Mouse (Mus musculus) C2C12 (cell line): ENCODE data around the gene Zfp655. TPM values are rescaled to one million over a fixed set of nuclear protein-coding genes. Genes with fewer than 3 reads are reported as not detected.
"Not testable (repeated sequence)": the region's sequence is repeated elsewhere in the genome, so short reads cannot be mapped to it uniquely, and the experiment has no call there.

Experiments
- H3K27me3 ChIP-seq: one replicate; pipeline ENCODE4 v1.6.1; 2011; ENCODE audit not compliant: control insufficient read depth, insufficient read depth, insufficient read length
- H3K36me3 ChIP-seq: one replicate; pipeline ENCODE4 v1.6.1; 2011; ENCODE audit not compliant: control insufficient read depth, insufficient read depth
- H3K4me3 ChIP-seq: one replicate; pipeline ENCODE4 v1.5.1; 2011; ENCODE audit warnings: mild to moderate bottlenecking, control low read depth; ENCODE audit not compliant: poor library complexity, insufficient read depth, severe bottlenecking
- H3K79me2 ChIP-seq: one replicate; pipeline ENCODE4 v1.6.1; 2011; ENCODE audit not compliant: control insufficient read depth, insufficient read depth
- H3K79me3 ChIP-seq: one replicate; pipeline ENCODE4 v1.6.1; 2011; ENCODE audit warnings: low read depth, control low read depth
- H3ac ChIP-seq: one replicate; pipeline ENCODE3; 2011; ENCODE audit warnings: low read depth; ENCODE audit not compliant: control insufficient read depth, insufficient read length
- CEBPB ChIP-seq: IDR thresholded peaks from one replicate; pipeline ENCODE4 v1.6.1; 2011; ENCODE audit warnings: low read depth, mild to moderate bottlenecking, control low read depth, moderate library complexity
- CTCF ChIP-seq: IDR thresholded peaks from one replicate; pipeline ENCODE4 v1.5.1; 2011; ENCODE audit not compliant: control insufficient read depth, insufficient read depth, insufficient read length
- FOSL1 ChIP-seq: IDR thresholded peaks from one replicate; pipeline ENCODE4 v1.8.0; 2011; ENCODE audit warnings: mild to moderate bottlenecking, low read length; ENCODE audit not compliant: poor library complexity, insufficient read depth, severe bottlenecking
- MAX ChIP-seq: IDR thresholded peaks from one replicate; pipeline ENCODE4 v1.6.1; 2011; ENCODE audit warnings: mild to moderate bottlenecking, control low read depth
- MYOD1 ChIP-seq: IDR thresholded peaks from one replicate; pipeline ENCODE4 v1.6.1; 2011; ENCODE audit warnings: low read depth; ENCODE audit not compliant: control insufficient read depth, insufficient read length
- MYOG ChIP-seq: IDR thresholded peaks from one replicate; pipeline ENCODE4 v1.6.1; 2011; ENCODE audit not compliant: control insufficient read depth, insufficient read length; ENCODE audit errors: extremely low read depth
- USF1 ChIP-seq: IDR thresholded peaks from one replicate; pipeline ENCODE4 v1.6.1; 2011; ENCODE audit warnings: low read depth, mild to moderate bottlenecking, control low read depth, moderate library complexity
- polyA plus RNA-seq: library from polyadenylated mRNA; unstranded; fragments of >200 nt; fragmentation: generic; extraction: Trizol; gene quantifications from one replicate; pipeline ENCODE4 v1.2.1, GENCODE M21; 2012; ENCODE audit warnings: missing spikeins

The Zfp655 gene
- polyA plus RNA-seq, 1 experiment = 7.7 TPM

DNA sequence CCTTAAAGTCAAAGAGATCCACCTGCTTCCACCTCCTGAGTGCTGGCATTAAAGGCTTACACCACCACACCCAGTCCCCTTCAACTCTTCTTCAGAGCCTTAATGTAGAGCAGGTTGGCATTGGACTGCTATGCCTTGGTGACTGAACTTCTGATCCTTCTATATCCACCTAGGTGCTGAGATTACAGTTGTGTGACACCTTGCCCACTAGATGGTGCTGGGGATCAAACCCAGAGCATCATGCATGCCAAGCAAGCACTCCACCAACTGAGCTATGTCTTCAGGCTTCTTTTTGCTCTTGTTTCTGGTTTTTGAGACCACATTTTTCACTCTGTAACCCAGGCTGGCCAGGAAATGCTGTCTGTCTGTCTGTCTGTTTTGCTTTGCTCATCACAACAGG, 3.1 kb downstream of the Zfp655 start:
- no peaks in the 10 kb centered on the region for H3K27me3 ChIP-seq
- H3ac ChIP-seq = no peak overlapping the region
- H3K79me3 ChIP-seq = peaks cover 59% of the 10 kb centered on the region
- peaks cover 82% of the 10 kb centered on the region for H3K79me2 ChIP-seq
- H3K4me3 ChIP-seq = no peak overlapping the region
- no peak for TF ChIP-seq MYOG
- TF ChIP-seq MYOD1 = no peak
- no peak for TF ChIP-seq USF1
- no peak for TF ChIP-seq MAX
- TF ChIP-seq FOSL1 = no peak
- no peak for TF ChIP-seq CTCF
- TF ChIP-seq CEBPB = no peak
- H3K36me3 ChIP-seq = peaks cover 58% of the 10 kb centered on the region

DNA sequence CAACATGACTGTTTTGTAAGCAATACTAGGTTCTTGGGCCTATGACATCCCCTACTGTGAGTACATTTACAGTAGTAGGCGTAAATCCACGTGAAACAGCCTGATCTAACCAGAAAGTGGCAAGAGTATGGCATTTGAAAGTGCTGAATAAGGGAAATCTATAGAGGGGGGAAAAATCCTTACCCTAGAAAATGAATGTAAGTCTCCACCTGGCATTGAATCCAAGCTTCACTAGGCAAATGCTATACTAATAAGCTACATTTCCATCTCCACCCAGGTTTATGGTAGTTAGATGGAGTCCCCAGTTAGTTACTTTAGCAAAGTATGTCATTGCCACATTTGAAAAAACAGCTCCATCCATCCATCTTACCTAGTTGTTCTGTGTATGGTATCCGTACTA, 18.0 kb downstream of the Zfp655 start:
- H3ac ChIP-seq = no peak overlapping the region
- H3K36me3 ChIP-seq = peaks cover 46% of the 10 kb centered on the region
- no peak overlapping the region for H3K4me3 ChIP-seq
- no peaks in the 10 kb centered on the region for H3K27me3 ChIP-seq
- H3K79me2 ChIP-seq = no peaks in the 10 kb centered on the region
- no peak for TF ChIP-seq FOSL1
- no peak for TF ChIP-seq MYOD1
- no peak for TF ChIP-seq USF1
- TF ChIP-seq MAX = no peak
- TF ChIP-seq CTCF = no peak
- no peak for TF ChIP-seq MYOG
- no peak for TF ChIP-seq CEBPB
- H3K79me3 ChIP-seq = no peaks in the 10 kb centered on the region

DNA sequence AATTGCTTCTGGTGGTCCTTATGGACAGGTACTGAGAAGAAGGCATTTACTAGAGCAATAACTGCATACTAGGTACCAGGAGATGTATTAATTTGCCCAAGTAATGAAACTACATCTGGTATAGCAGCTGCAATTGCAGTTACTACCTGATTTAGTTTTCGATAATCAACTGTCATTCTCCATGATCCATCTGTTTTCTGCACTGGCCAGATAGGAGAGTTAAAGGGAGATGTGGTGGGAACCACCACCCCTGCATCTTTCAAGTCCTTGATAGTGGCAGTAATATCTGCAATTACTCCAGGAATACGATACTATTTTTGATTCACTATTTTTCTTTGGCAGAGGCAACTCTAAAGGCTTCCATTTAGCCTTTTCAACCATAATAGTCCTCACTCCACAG, 42.1 kb downstream of the Zfp655 start:
- not testable (repeated sequence) for H3K79me3 ChIP-seq, H3ac ChIP-seq, H3K79me2 ChIP-seq, H3K36me3 ChIP-seq, H3K4me3 ChIP-seq, H3K27me3 ChIP-seq

DNA sequence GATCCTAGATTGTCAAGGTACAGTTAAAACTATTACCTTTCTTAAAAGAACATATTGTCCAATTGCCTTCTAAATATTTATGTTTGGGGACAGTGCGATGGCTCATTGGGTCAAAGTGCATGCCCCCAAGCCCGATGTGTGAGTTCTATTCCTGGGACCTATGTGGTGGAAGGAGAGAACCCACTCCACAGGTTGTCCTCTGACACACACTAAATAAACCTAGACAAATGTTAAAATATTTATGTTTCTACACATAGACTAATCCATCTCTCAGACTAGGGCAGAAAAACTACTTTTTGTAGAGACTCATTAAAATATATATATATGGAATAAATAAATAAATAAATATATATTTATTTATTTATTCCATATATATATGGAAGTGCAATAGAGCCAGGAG, 48.4 kb downstream of the Zfp655 start:
- peak overlapping the region; percentile 75 for H3K4me3 ChIP-seq

DNA sequence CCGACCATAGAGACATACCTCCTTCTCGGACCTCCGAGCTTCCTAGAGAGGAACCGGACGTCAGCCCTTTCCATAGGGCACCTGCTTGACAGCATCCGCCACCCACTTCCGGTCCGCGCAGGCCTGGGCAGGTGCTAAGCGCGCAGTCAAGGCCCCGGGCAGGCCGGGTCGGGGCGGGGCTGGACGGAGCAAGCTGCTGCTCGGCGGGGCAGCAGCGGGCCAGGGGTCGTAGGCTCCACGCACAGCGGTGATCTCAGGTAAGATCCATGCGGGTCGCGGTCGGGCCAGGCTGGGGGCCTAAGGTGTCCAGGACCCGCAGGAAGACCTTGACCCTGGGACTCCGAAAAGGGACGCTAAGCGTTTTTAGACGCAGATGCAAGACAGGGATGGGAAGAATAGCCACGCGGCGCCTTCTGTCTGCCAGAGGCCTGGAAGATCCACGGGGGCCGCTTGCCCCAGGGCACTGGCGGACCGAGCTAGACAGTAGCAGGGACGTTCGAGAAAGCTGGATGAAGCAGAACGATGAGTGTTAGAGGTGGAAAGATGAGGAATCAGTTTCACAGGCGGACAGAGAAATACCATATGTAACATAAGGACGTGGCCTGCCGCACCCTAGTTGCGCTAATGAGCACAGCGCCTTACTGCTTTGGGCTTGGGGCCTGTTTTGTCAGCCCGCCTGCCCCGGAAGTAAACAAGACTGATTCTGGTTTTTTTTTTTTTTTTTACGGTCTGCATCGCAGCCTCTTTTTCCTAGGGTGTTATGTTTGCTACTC, 49.0 kb downstream of the Zfp655 start, which contains the start of gene Zscan25:
Zscan25 (plus strand) TSS at position 130 of the 773 bp plus-strand sequence.
- Histone ChIP-seq H3K79me3 (peaks cover 34% of the 10 kb centered on the region), H3K4me3 (peak within 1 kb of the TSS; percentile 75), H3K79me2 (peaks cover 43% of the 10 kb centered on the region), H3K27me3 (no peaks in the 10 kb centered on the region), H3K36me3 (peaks cover 20% of the 10 kb centered on the region), H3ac (peak within 1 kb of the TSS; percentile 84)
- TF ChIP-seq USF1 (no peak), MYOG (no peak), MYOD1 (peak; percentile 38), FOSL1 (no peak), MAX (peak; percentile 19)

More for the DNA sequence above, 48.4 kb downstream of the Zfp655 start:
- H3K79me2 ChIP-seq = peaks cover 43% of the 10 kb centered on the region
- no peaks in the 10 kb centered on the region for H3K27me3 ChIP-seq
- peaks cover 15% of the 10 kb centered on the region for H3K36me3 ChIP-seq
- H3ac ChIP-seq = no peak overlapping the region
- no peak for TF ChIP-seq MYOG
- no peak for TF ChIP-seq USF1
- TF ChIP-seq FOSL1 = no peak
- no peak for TF ChIP-seq CTCF
- no peak for TF ChIP-seq MYOD1
- TF ChIP-seq MAX = no peak
- no peak for TF ChIP-seq CEBPB
- peaks cover 34% of the 10 kb centered on the region for H3K79me3 ChIP-seq

DNA sequence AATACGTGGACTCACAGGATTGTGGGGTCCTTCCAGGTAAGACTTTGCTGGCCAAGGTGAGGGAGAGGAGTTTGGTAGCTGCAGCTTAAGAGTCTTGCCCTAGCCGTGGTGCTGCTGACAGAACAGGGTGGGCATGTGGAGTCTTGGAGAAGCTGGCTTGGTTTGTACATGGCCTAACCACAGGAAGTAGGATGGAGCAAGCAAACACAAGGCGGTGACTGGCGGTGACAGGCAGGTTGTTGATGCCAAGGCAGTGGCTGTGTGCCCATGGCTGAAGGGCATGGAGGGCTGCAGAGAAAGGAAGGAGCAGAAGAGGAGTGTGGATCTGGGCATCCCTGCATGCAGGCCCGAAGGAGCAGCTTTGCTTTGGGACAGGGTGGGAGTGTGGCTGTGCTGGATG, 56.9 kb downstream of the Zfp655 start:
- no peaks in the 10 kb centered on the region for H3K27me3 ChIP-seq
- H3K36me3 ChIP-seq = peaks cover 78% of the 10 kb centered on the region
- H3ac ChIP-seq = no peak overlapping the region
- TF ChIP-seq MAX (no peak), USF1 (no peak), MYOD1 (no peak), MYOG (no peak), CEBPB (no peak), CTCF (no peak), FOSL1 (no peak)
- H3K4me3 ChIP-seq = no peak overlapping the region
- peaks cover 20% of the 10 kb centered on the region for H3K79me2 ChIP-seq
- H3K79me3 ChIP-seq = peaks cover 6% of the 10 kb centered on the region
